Mouse (Mus musculus) inflammation-experienced regulatory T-cells (primary cell): ENCODE measurements around the gene Rp9. TPM values are rescaled to one million over a fixed set of nuclear protein-coding genes. Genes with fewer than 3 reads are reported as not detected.

Experiments
- polyA plus RNA-seq, 2 experiments: library from polyadenylated mRNA; unstranded; fragments of 100-300 nt; shearing (Covaris generic); gene quantifications; one replicate each; pipeline ENCODE4 v1.2.1; 2017

The Rp9 gene
- polyA plus RNA-seq, result 100 to 1,000 TPM; 108 to 131 TPM

GRCm38 (mm10) chr9:22469643-22470042, at the start of gene Rp9:
TSS of gene Rp9 (minus strand) at chr9:22469743.

GRCm38 (mm10) chr9:22475424-22475868, 5.9 kb upstream of the Rp9 start, which contains the start of gene Bbs9:
TSS of gene Bbs9 (plus strand) at chr9:22475715.

GRCm38 (mm10) chr9:22453990-22454389, 15.6 kb downstream of the Rp9 start, which contains the start of gene Gm17545:
TSS of gene Gm17545 (plus strand) at chr9:22454290.

GRCm38 (mm10) chr9:22411002-22411857, 58.3 kb downstream of the Rp9 start, which contains the start of gene 9530077C05Rik:
TSS of gene 9530077C05Rik (plus strand) at chr9:22411513.

GRCm38 (mm10) chr9:22389021-22389476, 80.5 kb downstream of the Rp9 start, which contains the start of gene Anln:
TSS of gene Anln (minus strand) at chr9:22389188.

Other genes with a start within 250 kb of the Rp9 start
- 10 to 100 TPM; 35.2 to 35.5 TPM for gene Zfp809, start 244.0 kb downstream of the Rp9 start, polyA plus RNA-seq
- 1 to 10 TPM; 1.9 to 5.8 TPM for gene Zfp599, start 209.8 kb downstream of the Rp9 start, polyA plus RNA-seq
- 10 to 100 TPM; 20.5 to 21.8 TPM for gene Zfp810, start 162.1 kb downstream of the Rp9 start, polyA plus RNA-seq
- gene Anln, start 80.6 kb downstream of the Rp9 start, polyA plus RNA-seq, result 1 to 10 TPM in 1 of 2 experiments, under 1 TPM in 1; 0.61 to 3.3 TPM
- 1 to 10 TPM; 1.6 to 3.4 TPM for gene 9530077C05Rik, start 58.2 kb downstream of the Rp9 start, polyA plus RNA-seq
- gene Gm17545, start 15.5 kb downstream of the Rp9 start, polyA plus RNA-seq, result not detected
- gene Bbs9, start 6.0 kb upstream of the Rp9 start, polyA plus RNA-seq, result 10 to 100 TPM; 16.2 to 32.4 TPM